Mouse (Mus musculus): ENCODE results near the gene Tnk1.

Tnk1 gene

DNA sequence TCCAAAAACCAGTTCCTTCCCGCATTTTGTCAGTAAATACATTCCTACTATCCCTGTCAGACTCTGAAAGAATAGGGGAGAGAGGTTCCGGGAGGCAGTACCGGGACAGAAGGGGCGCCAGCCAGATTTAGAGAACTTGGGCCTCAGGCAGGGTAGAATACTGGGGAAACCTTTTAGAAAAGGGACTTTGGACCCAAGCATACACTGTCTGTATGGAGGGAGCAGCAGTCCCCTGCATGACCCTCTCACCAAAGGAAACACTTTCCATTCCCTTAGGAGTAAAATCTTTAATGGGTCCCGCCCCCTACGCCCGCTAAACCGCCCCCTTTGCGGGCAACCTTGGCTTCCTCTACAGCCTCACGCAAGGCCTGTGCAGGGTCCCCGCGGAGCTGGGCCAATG is 55.2 kb downstream of the Tnk1 start:
- no peak for DNase-seq (ENCODE audit: low read depth, low spot score)

DNA sequence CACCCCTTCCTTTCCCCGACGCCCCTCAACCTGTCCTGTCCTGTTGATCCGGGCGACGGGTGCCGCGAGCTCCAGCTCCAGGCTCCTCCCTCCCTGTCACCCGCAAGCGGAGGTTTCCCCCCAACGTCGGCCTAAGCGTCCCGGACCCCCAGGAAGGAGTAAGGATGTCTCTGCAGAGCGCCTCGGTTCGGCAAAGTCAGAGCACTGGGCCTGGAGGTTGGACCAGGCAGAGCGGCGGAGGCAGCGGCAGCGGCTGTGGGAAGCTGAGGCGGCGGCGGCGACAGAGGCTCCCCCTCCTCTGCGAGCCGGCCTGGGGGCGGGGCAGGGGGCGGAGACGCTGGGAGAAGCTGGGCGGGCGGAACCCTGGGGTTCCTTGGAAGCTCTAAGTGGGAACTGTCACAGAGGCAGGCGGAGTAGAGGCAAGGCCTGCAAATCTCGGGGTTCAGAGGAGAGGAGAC is 55.9 kb downstream of the Tnk1 start:
- DNase-seq (ENCODE audit: low read depth, low spot score): peak; percentile 71

DNA sequence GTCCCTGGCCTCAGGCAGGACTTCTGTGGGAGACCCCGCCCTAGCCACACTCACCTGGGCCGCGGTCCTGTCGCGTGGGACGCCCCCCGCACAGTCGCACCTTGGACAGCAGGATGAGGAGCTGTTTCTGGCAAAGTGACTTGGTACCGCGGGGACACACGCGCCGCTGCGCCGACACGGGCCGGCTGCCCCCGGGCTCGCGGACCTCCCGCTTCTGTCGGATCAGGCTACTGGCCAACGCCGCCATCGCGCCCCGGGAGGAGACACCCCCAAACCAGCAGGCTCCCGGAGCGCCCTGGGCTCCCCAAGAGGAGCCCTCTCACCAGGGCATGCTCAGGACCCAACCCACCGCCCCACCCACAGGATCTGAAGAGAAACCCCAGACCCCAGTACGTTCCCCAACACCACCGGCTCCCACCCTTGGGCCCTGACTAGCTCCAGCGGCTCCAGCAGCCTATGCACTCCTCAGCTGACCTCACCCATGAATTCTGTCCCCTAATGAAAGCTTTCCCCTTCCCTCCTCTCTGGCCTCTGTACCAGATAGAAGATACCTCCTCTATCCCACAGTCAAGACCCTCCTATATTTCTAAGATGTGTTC is 57.1 kb downstream of the Tnk1 start, which contains the start of gene Fgf11:
Gene Fgf11 (minus strand): TSS at position 479 of the 599 bp plus-strand sequence.
- no peak for DNase-seq (ENCODE audit: low read depth, low spot score)

All from ES-CJ7 (cell line).